Mouse (Mus musculus) gastrocnemius, postnatal 10 days (tissue): ENCODE measurements around the gene Alkbh3. TPM values are rescaled to one million over a fixed set of nuclear protein-coding genes. Genes with fewer than 3 reads are reported as not detected.

ENCODE experiments used
- DNase-seq: peaks from one replicate; pipeline ENCODE4 v3.0.0; 2021; ENCODE audit warnings: mixed read lengths
- total RNA-seq, 2 experiments: library from RNA; stranded (reverse); gene quantifications; 2 replicates each; pipeline ENCODE4 v1.2.3; 2021

Gene Alkbh3
- total RNA-seq, 2 experiments from 2014 or later, result 61.1 to 65.6 TPM

DNA sequence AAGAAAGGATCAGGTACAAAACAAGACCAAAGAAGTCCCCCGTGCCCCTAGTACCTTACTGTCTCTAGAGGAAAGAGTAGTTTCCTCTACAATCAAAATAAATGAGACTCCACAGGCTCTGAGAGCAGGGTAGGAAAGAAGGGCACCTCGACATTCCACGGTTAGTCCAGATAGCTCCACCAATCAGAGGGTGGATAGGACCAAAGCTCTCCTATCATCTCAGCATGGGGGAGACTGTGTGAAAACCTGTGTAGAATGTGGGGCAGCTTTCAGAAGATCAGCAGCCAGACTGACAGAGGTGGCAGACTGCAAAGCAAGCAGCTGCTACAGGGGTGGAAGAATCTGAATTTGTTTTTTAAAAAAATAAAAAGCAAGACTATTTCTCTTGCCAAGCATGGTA, 17.8 kb downstream of the Alkbh3 start:
- DNase-seq, result no peak

DNA sequence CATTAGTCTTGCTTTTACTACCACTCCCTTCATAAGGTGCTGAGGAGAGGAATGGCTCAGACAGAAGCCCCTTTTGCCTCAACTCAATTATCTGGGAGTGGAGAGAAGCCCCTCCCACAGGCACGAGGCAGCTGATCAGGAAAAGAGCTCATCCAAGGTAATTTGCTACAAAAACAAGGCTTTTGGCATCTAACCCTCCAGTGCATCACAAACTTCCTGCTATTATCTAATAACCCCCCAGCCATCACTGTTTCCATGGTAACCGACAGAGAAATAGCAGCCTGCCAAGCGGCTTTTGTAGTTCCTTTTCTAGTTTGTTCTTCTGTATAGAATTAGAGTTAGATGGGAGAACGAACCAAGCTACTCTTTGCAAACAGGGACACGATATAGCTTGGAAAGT, 18.3 kb downstream of the Alkbh3 start:
- no peak for DNase-seq

DNA sequence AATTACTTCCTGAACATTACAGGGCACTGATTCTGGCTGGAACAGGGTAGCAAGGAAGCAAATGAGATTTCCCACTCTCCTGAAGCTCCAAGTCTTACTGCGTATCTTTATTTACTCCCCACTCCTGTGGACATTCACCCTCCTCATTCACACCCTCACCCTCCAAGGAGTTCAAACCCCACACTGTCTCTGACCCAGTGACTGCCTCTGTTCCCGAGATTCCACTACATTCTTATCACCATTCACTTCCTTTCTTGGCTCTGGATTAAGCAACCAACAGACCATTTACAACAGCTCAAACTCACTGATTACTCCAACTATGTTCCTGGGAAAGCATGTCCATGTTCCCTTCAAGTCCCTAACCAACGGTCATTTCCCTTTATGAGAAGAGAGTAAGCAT, 19.3 kb downstream of the Alkbh3 start:
- DNase-seq, result no peak

DNA sequence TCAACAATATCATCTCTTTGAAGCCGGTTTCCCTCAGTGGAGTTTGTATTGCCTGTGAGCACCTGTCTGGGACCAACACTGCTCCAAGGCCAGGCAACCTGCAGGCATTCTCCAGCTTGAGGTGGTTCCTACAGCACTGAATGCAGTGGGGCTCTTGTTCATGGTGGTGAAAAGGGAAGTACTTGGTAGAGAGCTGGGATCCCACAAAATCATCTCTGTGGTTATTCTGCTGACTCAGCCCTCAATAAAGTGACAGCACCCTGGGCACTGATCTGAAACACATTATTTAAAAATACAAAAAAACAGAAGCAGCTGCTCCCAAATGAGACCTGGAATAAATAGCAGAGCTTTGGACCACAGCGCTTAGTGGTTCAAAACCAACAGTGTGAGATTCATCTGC, 22.2 kb downstream of the Alkbh3 start:
- DNase-seq, result no peak

DNA sequence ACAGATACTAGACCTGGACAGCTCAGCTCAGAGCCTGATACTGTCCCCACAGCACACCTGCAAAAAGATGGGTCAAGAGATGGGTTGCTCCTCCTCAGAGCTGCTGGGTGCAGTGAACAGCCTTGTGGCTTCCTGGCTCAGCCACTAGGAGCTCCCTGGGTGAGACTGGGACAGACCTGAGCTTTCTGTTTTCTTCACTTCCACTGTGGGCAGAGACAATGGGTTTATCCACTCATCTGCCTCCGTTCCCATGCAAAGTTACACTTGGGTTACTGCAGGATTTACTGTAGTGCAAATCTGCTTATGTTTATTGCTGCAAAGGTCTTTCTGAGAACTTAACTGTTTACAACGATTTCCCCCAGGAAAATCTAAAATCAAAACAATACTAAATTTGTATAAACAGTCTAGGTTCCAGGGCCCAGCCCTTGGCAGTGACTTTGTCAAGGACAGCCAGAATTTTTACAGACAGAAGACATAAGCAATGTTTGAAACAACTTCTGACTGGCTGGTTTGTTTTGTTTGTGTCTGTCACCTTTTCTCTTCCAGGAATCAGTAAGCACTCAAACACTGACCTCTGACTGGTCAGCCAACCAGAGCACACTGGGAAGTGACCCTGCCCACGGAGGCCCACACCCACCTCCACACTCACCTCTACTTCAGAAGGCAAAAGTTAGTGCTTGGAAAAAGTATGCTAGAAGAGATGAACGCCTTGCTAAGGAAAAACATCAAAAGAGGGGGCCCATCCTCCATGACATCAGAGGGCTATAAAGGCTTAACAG, 28.0 kb downstream of the Alkbh3 start:
- DNase-seq, result no peak

DNA sequence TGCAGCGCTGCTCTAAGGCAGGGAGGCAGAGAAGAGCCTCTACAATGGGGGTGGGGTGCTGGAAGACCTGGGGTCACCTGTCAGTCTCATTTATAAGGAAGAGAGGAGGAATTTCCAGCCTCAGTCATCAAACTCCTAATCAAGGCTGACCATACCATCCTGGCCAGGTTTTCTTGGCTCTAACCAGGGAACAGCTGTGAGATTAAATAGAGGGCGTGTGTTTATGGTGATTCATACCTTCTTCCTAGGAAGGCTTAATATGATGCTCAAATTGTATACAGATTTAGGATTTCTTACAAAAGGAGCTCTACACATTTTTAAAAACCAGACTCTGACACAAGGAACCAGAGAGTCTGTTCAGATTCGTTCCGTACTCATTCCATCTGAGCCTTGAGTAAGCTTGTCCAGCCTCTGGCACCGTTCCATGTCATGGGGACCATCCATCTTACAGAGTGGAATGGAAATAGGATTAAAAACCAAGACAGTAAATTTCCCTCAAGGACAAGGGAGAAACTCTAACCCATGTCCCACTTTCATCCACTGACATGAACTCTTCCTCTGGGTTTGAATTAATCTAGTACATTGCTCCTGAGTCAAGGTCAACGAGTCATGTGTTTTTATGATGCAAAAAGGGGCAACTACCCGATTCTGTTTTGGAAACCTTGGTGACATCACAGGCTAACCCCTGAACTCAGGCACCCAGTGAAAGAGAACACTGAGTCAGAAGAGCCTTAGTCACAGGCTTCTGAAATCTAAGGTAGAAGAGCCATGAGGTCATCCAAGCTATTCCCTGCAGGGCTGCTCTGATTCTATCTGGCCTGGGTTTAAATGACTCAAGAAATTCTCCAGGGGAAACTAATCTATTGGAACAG, 31.1 kb downstream of the Alkbh3 start:
- DNase-seq, result no peak

DNA sequence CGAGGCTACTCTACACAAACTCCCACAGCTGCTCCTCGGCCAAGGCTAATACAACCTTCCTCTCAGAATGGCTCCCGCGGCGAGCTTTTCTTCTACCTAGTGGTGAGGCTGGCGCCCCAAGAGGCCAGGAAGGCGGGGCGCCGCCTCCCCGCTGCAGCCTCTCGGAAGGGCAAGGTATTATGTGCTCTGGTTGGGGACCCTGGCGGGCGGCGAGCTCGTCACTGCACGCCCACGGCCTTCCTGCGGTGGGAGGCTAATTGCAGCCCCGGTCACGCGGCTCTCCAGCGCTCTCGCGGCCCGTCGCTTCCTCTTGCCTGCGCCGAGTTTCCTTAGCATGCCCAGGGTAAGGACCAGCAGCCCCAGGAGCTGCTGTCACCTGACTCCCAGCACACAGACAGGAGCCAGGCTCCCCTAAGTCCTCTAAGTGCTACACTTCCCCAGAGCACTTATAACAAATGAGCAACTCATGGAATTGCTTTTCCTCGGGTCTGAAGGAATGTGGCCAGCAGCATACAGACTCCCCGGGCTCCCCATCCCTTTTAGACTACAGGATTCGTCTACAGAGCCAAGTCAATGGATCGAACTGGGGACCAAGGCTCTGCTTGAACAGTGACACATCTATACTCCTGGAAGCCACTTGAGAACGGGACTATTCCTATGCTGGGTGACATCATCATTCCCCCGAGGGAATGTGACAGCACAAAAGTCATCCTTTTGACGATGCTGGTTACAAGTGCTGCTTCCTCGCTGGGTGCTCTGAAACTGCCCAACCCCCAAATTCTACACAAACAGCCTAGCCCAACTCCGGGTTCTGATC, 34.0 kb downstream of the Alkbh3 start:
- peak; percentile 54 for DNase-seq

DNA sequence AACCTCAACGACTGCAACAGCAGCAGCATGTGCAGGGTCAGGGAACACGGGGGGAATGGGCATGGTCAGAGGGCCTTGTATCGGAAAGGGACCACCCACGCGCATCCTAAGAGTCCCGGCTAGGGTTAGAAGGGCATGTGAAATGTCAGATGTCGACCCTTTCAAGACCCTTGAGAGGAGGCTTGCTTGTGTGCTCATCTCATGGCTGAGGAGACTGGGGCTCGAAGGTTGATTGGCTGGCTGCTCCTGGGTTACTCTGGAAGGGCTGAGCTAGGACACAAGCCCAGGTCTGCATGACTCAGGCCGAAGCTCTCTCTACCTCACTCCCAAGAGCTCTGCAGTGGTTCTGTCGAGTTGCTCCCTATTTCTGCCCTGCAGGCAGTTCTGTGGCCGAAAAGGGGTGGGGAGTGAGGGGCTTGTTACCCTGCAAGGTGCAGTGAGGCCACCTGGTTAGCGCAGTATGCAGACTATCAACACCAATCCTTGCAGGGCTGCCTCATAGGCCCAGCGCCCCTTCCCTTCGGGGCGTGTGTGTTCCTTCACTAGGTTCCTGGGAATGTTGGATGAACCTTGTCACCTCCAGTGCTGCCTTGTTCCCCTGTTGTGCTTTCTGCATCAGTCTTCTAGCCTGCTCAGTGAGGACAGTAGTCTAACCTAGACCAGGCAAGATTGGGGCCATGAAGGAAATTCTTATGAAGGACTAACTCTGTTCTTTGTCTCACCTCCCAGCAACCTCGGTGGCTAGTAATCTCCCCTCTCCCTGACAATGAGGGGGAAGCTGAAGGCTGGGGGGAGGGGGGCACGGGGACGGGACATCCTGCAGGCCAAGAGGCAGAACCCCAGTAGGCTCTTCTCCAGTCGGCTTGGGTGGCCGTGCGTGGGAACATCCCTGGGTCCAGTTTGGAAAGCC, 34.8 kb downstream of the Alkbh3 start:
- DNase-seq, result no peak

DNA sequence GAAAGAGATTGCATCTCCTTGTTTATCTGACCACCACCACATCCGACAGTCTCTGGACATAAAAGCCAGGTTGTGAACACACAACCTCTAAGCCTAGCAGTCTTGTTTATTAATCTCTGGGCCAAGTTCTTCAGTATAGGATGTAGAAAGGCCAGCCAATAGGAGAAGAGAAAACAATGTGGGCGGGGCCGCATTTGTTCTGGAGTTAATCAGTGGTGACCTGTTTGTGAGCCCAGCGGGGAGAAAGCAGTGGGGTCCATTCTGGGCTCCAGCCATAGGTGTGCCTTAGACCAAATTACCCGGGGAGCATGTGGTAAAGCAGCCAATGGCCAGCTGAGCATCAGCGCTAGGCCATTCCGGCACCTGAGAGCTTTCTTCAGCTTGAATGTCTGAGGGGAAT, 35.6 kb downstream of the Alkbh3 start:
- DNase-seq, result no peak

DNA sequence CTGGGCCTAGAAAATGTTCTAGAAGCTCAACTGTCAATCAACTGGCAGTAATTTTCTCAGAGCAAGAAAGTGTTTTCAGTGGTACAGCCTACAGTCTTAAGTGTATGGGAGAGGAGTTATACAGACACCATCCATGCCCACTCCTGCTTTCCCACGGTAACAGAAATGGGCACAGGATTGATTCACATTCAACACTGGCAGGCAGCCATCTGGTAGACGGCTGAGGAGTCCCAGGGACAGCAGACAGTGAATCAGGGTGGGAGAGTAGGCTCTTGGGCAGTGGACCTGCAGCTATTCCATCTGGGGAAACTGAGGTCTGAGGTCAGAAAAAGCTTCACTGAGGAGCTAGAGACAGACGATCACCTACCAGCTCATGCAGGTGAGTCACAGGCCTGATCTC, 39.0 kb downstream of the Alkbh3 start:
- no peak for DNase-seq

DNA sequence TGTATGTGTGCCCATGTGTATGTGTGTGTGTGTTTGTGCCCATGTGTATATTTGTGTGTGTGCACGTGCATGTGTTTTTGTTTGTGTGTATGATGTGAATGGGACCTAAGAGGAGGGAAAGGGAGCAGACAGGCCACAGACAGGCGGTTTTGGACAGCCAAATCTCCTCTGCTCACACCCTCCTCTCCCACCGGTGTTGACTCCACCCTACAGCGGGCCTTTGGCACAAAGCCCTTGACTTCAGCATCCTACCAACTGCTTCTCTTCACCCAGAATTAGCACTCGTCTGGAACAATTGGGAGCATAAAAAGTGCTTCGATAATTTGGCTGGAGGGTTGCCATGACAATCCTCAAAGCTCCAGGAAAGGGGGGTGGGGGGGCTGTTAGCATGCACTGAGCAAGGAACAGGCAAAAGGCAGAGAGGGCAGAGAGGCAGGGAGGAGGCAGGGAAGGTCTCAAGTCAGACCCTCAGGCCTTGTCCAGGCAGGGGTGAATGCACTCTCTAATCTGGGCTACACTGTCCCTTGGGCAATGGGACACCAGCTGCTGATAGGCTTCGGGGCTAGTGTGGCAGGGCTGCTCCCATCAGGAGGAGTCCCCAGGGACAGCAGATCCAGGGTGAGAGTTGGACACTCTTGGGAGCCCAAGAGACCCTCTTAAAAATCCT, 46.0 kb downstream of the Alkbh3 start:
- DNase-seq, result no peak

DNA sequence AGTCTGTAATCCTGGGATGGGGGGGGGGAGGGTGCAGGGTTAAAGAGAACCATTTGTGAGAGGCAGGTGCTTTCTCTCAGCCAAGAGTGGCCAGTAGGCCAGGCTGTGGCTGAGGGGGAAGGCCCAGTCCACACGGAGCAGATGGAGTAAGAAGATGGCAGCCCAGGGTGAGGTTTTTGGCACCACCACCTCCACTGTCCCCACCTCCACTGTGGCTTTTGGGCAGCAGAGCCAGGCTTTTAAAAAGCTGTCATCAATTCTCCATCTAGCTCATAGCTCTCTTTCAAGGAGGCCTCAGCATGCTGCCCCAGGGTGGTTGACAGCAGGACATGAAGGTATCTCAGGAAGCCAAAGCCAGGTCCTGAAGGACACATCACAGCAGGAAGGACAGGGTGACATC, 46.8 kb downstream of the Alkbh3 start:
- DNase-seq, result no peak

DNA sequence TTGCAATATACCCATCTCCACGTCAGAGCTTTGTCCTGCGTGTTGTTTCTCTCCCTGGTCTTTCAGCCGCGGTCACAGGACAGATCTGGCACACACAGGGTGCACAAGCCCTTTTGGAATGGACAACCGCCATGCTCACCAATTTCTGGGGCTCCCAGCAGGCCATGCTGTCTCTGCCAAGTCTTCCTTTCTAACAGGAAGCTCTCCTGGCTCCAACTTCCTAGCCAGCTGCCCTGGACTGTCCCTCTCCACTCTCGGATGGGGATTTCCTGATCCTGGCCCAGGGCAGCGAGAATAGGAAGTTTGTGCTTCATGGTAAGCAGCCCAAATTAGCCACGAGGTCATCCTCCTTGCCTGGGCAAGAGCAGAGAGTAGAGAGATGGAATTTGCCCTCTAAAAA, 48.9 kb downstream of the Alkbh3 start:
- peak; percentile 33 for DNase-seq

DNA sequence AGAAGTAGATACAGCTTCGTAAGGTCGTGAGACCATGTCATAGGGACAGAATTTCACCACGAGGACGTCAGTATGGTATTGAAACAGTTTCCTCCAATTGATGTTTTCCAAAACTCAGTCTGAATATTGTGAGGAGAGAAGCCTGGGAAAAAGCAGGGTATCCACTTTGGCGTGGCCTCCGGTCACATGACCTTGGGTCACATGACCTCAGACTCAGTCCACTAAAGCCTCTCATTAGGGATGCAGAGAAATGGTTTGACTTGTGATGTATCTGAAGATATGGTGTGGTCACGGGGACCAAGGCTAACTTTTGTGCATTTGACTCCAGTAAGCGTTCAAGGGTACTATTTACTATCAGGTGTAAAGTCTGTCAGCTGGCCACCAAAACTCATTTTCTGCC, 51.3 kb downstream of the Alkbh3 start:
- no peak for DNase-seq

DNA sequence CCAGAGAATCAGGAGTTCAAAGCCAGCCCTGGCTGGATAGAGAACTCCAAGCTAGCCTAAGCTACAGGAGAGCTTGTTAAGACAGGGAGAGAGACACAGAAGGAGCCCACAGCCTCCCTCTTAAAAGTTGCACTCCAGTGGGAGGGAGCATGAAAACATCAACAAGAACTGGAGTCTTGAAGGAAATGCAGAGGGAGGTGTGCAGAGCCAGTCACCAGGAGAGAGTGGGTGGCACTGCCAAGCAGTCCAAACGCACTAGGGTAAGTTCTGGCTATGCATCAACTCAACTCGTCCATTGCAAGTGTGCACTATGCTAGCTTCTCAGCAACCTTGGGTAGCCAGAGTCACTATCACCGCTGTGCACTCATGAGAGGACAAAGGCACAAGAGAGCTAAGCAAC, 52.4 kb downstream of the Alkbh3 start:
- no peak for DNase-seq

DNA sequence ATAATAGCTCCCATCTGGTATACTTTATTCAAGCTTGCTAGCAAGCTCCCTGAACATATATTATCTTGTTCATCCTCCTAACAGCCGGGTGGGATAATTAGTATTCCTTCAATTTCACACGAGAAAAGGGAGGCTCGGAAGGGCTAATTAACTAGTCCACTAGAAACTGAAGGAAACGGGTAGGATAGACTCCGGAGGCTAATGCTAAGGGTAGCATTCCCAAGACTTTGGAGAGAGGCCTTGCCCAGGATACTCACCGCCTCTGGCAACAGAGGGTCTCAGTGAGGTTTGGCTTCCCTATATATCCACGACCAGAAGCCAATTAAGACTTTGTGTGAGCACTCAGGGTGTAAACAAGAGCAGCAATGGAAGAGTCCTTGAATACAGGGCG, 52.8 kb downstream of the Alkbh3 start:
- DNase-seq, result no peak

DNA sequence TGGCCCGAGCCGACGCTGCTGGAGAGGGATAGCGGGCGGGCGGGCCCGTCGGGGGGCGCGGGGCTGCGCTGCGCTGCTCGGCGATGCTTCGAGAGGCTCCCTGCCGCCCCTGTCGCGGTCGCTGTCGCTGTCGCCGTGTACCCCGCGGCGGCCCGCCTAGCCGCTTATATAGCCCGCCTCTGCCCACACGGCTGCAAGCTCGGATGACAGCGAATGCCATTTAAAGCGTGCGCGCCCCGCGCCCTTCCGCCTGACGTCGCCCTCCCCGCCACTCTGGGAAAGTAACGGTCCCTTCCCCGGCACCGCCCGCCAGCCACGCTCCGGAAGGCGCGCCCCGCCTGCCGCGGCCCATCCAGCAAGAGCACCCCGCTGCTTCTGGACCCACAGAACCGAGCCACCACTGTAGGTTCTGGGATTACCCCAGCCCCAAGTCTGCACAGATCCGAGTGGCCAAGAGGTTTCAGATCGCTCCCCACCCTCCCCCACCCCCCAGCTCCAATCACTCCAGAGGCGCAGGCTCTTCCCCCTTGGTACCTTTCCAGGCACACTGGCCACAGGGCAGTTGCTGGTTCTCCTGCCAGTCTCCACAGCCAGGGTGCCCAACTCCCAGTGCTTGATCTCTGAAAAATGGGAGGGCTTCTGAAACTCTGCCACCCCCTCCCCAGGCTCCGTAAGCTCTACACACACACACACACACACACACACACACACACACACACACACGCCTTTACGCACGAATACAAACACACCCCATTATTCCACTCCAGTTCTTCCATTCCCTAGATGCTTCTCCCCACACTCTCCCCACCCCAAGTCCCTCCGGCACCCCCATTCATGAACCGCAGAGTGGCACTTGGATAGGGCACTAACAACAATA, 53.5 kb downstream of the Alkbh3 start, which contains the start of gene Gm13889:
TSS of gene Gm13889 (minus strand) at position 294 of the 877 bp plus-strand sequence.
- peak; percentile 74 for DNase-seq

DNA sequence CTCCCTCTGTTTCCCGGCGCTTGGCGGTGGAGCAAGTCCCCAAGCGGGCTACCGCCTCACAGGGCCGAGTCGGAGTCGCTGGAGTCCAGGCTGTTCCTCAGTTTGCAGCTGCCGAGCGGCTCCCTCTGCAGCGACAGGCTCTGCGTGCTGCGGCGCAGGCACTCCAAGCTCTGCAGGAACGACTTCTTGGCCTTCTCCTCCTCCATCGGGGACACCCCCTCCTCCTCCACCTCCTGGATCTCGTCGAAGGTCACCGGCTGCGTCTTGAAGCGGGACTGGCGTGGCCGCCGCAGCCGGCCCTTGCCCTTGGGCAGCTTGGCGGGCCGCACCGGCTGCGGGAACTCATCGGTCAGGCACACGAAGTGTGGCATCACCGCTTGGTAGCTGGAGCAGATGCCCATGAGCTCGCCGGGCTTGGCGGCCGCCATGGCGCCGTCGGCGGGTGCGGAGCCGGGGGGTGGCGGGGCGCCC, 54.2 kb downstream of the Alkbh3 start:
- peak; percentile 60 for DNase-seq

DNA sequence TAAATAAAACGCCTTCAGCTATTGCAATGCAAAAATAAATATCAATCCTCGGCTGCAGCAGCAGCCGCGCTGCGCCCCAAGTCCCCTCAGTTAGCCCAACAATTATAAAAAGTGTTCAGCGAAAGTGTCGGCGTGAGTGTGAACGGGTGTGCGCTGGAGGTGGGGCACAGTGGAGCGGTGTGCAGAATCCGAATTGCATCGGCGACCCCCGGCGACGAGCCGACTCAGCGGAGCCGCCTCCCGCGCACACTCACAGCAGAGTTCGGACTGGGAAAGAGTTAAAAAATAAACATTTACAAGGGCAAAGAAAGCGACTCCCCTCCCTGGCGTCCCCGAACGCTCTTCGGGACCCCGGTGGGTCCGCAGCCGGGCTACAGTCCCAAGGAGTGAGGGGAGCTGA, 54.7 kb downstream of the Alkbh3 start:
- DNase-seq, result no peak
